Mouse (Mus musculus): ENCODE data around the gene Preb.

Preb gene

GRCm38 (mm10) chr5:30921256-30922033 is 38.7 kb downstream of the Preb start, which contains the start of gene Khk:
Khk (plus strand) TSS chr5:30921431.
- peak; percentile 87 to 89 for DNase-seq (ENCODE audit: low spot score in 2 of 2)

- no peak for DNase-seq (ENCODE audit: low spot score in 2 of 2)
These were observed 39.5 kb downstream of the Preb start for GRCm38 (mm10) chr5:30920621-30921020.

- peak in 1 of 2 experiments; percentile 66 for DNase-seq (ENCODE audit: low spot score in 2 of 2)
These were observed 40.1 kb downstream of the Preb start for GRCm38 (mm10) chr5:30919831-30920614.

GRCm38 (mm10) chr5:30918691-30919090 is 41.5 kb downstream of the Preb start:
- DNase-seq (ENCODE audit: low spot score in 2 of 2): no peak

- DNase-seq (ENCODE audit: low spot score in 2 of 2): no peak
These were observed 42.1 kb downstream of the Preb start for GRCm38 (mm10) chr5:30917891-30918670.

GRCm38 (mm10) chr5:30917348-30917747 is 42.8 kb downstream of the Preb start:
- no peak for DNase-seq (ENCODE audit: low spot score in 2 of 2)

- DNase-seq (ENCODE audit: low spot score in 2 of 2): no peak
These were observed 43.3 kb downstream of the Preb start for GRCm38 (mm10) chr5:30916841-30917240.

GRCm38 (mm10) chr5:30915974-30916433 is 44.2 kb downstream of the Preb start:
- peak; percentile 94 to 97 for DNase-seq (ENCODE audit: low spot score in 2 of 2)

- no peak for DNase-seq (ENCODE audit: low spot score in 2 of 2)
These were observed 44.7 kb downstream of the Preb start for GRCm38 (mm10) chr5:30915456-30915855.

GRCm38 (mm10) chr5:30914849-30915248 is 45.3 kb downstream of the Preb start:
- DNase-seq (ENCODE audit: low spot score in 2 of 2): no peak

GRCm38 (mm10) chr5:30914101-30914635 is 46.0 kb downstream of the Preb start:
- DNase-seq (ENCODE audit: low spot score in 2 of 2): no peak

GRCm38 (mm10) chr5:30913060-30913841 is 46.9 kb downstream of the Preb start, which contains the start of gene Emilin1:
Emilin1 (plus strand) TSS chr5:30913402.
- no peak for DNase-seq (ENCODE audit: low spot score in 2 of 2)

- DNase-seq (ENCODE audit: low spot score in 2 of 2): no peak
These were observed 48.0 kb downstream of the Preb start for GRCm38 (mm10) chr5:30912156-30912555.

GRCm38 (mm10) chr5:30910481-30910880 is 49.7 kb downstream of the Preb start:
- DNase-seq (ENCODE audit: low spot score in 2 of 2): no peak

GRCm38 (mm10) chr5:30909863-30910262 is 50.3 kb downstream of the Preb start:
- DNase-seq (ENCODE audit: low spot score in 2 of 2): no peak

- no peak for DNase-seq (ENCODE audit: low spot score in 2 of 2)
These were observed 50.9 kb downstream of the Preb start for GRCm38 (mm10) chr5:30909300-30909659.

GRCm38 (mm10) chr5:30908426-30909299 is 51.5 kb downstream of the Preb start:
- DNase-seq (ENCODE audit: low spot score in 2 of 2): no peak

- DNase-seq (ENCODE audit: low spot score in 2 of 2): peak; percentile 97 to 98
These were observed 52.6 kb downstream of the Preb start, which contains the start of gene Ost4 for GRCm38 (mm10) chr5:30907413-30908059. Ost4 (minus strand) TSS chr5:30907788.

GRCm38 (mm10) chr5:30901860-30902259 is 58.3 kb downstream of the Preb start:
- DNase-seq (ENCODE audit: low spot score in 2 of 2): no peak

Data from right cerebral cortex, postnatal 10 days (tissue).